Mouse (Mus musculus): ENCODE data around the gene Rps11. TPM values are rescaled to one million over a fixed set of nuclear protein-coding genes. Genes with fewer than 3 reads are reported as not detected.

The Rps11 gene
- 2,260 and 2,287 TPM in 2 replicates for polyA plus RNA-seq (2015; fragmentation: Nextera tagmentation; extraction: Ambion mirVana)

DNA sequence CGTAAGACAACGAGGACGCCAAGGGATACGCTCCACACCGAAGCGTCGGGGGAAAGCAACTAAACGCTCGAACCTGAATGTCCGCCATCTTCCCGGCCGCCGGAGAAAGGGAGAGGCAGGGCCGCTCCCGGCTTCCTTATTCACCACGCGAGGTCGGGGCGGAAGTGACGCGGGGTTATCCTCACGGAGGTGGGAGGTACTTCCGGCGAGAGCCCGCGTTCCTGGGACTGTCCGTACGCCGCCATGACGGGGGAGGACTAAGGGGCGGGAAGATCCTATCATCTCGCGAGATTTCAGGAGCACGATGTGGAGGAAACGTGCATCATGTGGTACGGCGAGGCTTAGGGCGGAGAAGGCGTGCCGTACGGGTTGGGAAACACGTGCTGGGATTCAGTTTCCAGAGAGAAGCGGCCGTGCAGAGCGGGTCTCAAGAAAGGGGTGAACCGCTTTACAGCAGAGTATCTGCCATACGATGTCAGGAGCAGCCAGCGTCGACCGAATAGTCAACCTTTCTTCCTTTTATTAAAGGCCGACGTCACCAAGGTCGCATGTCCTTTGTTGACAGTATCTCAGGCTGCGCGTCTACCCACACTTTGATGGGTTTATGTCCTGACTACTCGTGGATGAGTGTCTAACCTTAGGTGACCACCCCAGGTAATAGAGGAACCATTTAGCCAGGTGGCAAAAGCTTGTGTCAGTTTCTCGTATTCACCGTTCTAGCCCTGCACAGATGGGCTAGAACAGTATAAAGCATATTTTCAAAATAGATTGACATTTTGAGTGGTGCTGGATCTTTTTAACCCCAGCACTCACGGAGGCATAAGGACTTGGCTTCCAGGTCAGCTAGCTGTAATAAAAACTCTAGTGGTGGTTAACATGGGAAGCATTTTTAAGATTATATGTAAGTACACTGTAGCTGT lies at the start of gene Rps11:
Gene Rps11 (minus strand): TSS at position 216 of the 920 bp plus-strand sequence.
- DNase-seq (ENCODE audit: low spot score) = peak; percentile 100

DNA sequence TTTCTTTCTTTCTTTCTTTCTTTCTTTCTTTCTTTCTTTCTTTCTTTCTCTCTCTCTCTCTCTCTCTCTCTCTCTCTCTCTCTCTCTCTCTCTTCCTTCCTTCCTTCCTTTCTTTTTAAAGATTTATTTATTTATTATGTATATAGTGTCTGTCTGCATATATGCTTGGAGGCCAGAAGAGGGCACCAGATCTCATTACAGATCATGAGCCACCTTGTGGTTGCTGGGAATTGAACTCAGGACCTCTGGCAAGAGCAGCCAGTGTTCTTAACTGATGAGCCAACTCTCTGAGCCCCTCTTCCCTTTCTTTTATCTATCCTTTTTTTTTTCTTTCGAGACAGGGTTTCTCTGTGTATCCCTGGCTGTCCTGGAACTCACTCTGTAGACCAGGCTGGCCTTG lies 49.5 kb upstream of the Rps11 start:
- DNase-seq (ENCODE audit: low spot score) = peak; percentile 54

DNA sequence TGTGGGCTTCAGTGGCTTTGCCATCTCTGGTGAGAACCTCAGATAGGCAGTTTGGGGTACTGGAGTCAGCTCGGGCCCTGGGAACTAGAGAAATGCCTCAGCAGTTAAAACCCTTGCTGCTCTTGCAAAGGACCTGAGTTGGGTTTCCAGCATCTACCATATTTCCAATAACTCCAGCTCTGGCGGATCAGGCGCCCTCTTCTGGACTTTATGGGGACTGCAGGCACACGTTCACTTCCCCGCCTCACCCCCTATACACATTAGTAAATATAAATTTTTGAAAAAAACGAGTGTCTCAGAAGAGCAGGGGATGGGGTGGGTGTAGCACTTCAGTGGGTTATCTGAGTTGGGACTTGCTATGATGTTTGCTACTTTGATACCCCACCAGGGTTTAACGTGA lies 48.7 kb upstream of the Rps11 start:
- DNase-seq (ENCODE audit: low spot score) = peak; percentile 34

DNA sequence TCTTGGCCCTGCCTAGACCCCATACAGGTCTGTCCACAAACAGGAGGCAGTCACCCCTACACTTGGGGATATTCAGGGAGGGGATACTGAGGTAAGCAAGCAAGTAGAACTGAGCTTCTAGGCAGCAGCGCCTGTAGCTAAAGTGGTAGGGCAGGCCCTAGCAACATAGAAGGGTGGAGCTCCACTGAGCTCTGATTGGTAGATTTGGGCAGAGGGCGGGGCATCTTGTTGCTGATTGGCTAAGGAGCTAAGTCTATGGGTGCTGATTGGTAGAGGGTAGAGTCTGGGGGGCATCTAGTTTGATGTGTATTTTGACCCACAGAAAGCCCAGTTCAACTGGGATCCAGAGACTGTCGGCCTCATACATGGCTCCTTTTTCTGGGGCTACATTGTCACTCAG lies 45.3 kb upstream of the Rps11 start:
- no peak for DNase-seq (ENCODE audit: low spot score)

DNA sequence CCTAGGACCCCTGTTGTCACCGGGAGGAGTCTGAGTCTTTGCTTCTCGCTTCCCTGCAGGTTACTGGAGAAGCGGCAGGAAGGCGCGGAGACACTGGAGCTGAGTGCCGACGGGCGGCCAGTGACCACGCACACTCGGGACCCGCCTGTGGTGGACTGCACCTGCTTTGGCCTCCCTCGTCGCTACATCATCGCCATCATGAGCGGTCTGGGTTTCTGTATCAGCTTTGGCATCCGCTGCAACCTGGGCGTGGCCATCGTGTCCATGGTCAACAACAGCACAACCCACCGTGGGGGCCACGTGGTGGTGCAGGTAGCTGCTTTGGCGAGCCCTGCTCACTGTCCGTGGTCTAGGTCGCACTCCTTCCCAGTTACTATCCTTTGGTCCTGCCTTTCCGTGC lies 44.4 kb upstream of the Rps11 start:
- no peak for DNase-seq (ENCODE audit: low spot score)

DNA sequence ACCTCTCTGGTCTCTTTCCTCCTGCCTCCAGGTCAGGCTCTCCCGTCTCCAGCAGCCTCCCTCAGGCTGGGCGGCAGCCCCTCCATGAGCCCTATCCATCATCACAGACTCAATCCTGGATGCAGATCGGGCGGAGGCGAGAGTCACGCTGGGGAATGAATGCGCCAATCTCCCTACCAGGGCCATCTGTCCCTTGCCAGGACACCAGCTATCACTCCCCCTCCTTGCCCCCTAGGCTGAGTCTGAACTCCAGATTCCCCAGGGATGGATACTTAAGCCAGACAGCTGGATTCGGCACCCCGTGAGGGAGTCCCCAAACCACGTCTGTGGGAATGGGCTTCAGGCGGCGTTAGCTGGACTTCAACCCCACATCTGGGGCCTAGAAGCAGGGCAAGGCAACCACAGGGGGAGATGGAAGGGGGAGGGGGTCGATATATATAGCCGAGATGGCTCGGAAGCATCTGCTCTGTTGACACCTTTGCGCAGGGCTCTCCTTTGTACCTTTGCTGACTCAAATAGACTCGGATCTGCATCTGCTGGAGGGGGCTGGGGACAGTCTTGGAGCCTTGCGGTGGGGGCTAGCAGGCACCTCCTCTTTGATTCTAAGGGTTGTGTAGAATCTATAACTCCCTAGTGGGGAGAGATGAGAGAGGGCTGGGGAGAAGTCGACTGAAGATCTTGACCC lies 43.7 kb upstream of the Rps11 start:
- DNase-seq (ENCODE audit: low spot score) = no peak

DNA sequence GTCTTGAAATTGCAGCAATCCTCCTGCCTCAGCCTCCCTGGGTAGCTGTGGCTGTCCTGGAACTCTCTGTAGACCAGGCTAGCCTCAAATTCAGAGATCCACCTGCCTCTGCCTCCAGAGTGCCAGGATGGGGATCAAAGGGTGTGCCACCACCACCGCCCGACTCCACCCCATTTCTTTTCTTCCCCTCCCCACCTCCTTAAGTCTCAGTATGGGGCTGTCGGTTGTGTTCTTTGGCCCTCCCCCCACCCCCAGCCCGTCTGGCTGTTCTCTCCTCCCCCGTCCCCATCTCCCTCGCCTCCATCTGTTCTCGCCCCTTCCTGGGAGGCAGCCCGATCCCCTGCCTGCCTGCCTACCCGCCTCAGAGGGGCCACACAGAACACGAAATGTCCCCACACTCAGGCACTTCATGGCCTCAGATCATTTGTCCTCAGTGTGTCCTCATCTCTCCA lies 42.7 kb upstream of the Rps11 start:
- DNase-seq (ENCODE audit: low spot score) = no peak

DNA sequence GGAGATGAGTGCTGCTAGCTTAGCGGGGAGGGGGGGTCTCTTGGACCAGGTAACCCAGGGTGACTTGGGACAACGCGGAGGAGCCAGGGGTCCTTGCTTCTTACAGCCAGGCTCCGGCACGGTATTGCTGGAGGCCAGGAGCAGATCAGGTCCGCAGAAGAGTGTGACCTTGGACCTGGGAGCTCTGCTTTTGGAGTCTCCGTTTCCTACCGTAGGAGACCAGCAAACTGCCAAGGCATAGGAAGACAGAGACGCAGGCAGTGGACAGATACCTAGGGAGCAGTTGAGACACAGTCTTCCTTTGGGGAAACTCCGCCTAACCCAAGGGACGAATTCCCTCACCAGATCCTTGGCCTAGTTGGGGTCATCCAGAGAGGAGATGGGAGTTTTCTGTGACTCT lies 41.5 kb upstream of the Rps11 start:
- no peak for DNase-seq (ENCODE audit: low spot score)

DNA sequence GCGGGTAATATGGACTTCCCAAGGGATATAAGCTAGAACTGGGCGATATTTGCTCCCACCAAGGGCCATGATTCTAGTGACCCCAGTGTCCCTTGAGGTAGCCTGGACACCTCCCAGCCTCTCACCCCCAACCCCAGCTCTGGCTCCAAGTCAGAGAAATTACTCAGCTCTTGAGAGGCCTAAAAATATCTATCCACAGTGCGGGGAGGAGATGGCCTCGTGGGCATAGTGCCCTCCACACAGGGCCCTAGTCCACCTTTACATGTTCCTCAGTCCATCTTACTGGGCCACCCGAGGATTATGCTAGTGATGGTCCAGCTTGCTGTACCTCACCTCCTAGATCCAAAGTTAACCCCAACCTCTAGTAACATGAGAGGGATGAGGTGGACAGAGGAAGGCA lies 40.6 kb upstream of the Rps11 start:
- no peak for DNase-seq (ENCODE audit: low spot score)

DNA sequence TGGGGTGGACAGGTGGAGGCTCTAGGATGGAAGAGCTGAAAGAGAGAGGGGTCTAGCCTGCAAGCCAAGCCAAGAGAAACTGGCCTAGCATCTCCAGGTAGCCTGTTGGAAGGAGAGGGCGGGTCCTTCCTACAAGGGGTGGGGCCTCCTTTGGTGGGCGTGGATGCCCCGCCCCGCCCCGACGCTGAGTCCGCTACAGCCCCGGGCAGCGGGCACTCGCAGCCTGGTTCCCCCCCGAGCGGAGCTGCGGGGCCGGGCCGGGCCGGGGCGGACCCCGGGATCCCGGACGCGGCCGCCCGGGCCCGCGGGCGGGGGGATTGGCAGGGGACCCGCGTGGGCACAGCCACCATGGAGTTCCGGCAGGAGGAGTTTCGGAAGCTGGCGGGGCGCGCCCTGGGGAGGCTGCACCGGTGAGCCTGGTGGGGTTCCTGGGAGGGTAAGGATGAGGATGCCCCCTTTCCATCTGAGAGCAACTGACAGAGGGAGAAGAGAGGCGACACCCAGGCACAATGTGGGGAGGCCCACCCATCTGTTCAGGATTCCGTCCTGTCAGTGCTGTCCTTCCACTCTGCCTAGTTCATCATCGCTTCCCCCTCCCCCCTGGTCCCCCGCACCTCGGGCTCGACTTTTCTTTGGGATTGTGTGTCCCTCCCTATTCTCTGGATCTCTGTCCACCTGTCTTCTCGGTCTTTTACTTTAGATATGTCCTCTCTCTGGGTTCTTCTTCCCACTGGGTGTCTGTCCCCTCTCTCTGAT lies 39.7 kb upstream of the Rps11 start, which contains the start of gene Slc17a7:
Gene Slc17a7 (plus strand): TSS at position 215 of the 756 bp plus-strand sequence.
- DNase-seq (ENCODE audit: low spot score) = peak; percentile 26

DNA sequence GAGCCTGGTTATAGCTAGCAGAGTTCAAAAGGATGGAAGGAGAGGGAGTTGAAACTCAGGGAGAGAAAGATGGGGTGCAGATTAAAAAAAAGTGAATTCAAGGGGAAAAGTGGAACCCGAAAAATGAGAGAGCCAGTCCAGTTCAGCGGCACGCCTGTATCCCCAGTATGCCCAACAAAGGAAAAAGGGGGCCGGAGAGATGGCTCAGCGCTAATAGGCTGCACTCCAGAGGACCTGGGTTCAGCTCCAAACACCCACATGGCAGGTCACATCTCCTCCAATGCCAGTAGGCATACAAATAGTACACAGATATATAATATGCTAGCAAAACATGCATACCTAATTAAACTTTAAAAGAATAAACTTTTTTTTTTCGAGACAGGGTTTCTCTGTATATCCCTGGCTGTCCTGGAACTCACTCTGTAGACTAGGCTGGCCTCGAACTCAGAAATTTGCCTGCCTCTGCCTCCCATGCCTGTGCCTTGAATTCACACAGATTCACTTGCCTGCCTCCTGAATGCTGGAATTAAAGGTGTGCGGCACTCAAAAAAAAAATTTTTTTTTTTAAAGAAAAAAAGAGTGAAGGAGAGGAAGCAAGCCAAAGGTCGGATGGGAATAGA lies 38.9 kb upstream of the Rps11 start:
- DNase-seq (ENCODE audit: low spot score) = no peak

DNA sequence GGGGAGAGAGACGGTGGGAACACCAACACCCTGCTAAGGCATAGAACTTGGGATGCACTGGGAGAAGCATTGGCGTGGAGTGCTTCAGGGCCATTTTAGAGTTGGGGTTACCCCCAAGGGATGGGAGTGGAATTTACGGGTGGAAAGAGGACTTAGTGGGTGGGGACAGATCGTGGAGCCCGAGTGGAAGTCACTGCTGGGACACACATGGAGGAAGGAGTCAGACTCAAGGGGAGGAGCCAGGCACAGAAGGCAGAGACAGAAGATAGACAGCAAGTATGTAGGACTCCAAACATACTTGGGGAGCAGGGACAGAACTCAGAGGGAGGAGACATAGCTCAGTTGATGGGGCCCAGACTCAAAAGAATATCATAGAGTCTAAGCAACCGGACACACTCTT lies 38.3 kb upstream of the Rps11 start:
- no peak for DNase-seq (ENCODE audit: low spot score)

DNA sequence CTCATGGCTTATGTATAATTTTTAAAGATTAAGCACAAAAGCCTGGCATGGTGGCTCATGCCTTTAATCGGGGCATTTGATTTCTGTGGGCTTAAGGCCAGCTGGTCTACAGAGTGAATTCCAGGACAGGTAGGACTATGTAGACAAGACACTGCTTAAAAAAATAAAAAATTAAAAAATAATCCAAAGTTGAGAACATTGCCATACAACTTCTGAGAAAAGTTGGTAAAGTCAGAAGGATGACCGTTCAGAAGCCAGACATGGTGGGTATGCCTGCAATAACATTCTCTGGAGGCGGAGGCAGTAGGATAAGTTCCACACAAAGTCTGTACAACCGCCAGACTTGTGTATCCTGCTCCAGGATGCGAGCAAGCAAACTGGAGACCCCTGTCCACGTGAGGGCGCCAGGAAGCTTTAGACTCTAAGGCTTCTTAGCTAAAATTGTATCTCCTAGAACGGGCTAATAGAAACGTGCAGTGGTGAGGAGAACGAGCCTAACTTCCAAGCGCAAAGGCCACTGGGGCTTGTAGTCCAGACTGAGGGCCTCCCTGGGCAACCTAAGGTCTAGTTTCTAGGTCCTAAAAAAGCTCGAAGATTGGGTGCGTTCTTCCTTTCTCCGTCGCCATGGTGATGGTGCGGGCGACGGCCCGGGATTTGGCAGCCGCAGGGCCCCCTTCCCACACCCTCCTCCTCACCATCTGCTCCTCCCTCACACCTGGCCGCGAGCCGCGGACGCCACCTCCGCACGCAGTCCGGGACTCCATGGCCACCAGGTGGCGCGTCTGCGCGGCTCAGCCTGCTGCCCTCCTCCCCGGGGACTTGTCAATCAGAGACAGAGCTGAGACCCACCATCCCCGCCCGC lies 37.6 kb upstream of the Rps11 start:
- peak; percentile 87 for DNase-seq (ENCODE audit: low spot score)

DNA sequence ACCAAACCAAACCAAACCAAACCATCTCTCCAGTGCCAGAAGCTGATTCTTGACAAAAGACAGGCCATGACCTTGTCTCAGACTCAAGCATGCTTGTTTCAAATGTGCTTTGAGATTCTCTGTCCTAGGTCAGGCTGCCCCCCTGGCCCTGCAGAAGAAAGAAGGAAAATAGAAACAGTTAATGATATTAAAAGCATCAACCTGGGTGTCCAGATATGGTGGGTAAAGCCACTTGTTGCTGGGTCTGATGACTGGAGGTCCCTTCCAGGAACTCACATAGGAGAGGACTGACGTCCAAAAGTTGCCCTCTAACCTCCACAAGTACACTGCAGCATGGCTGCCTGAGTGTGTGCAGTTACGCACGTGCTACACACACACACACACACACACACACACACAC lies 36.6 kb upstream of the Rps11 start:
- no peak for DNase-seq (ENCODE audit: low spot score)

DNA sequence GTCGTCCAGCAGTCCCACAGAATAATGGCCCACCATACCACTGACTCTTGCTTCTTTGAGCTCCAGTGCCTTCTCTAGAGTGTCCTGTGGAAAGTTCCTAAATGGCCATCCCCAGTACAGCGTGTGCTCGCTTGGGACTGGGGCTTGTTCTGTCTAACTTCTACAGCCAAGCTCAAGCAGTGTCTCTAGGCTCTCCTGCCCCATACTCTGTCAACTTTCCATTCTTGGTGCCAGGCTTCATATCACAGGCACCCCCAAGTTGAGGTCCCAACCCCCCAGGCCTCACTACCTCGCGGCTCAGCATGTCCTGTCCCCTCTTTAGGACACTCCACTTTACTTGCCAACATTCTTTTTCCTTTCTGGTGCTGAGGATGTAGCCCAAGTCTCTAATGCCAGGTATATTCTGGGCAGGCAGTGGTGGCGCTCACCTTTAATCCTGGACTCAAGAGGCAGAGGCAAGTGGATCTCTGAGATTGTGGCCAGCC lies 36.1 kb upstream of the Rps11 start:
- DNase-seq (ENCODE audit: low spot score) = no peak

DNA sequence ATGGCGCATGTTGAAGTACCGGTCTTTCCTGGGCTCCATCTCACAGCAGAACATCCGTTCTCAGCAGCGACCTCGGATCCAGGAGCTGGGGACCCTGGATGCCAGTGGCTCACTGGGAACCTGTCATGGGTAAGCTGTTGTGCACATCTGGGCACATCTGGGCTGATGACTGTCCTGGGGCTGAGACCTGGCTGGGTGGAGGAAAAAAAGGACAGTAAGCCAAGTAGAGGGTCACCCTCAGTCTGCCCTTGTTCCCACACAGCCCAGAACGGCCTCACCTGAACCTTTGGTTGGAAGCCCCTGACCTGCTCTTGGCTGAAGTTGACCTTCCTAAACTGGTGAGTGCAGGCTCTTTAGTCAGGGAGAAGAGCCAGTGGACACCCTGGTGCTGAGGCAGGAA lies 34.8 kb upstream of the Rps11 start:
- no peak for DNase-seq (ENCODE audit: low spot score)

DNA sequence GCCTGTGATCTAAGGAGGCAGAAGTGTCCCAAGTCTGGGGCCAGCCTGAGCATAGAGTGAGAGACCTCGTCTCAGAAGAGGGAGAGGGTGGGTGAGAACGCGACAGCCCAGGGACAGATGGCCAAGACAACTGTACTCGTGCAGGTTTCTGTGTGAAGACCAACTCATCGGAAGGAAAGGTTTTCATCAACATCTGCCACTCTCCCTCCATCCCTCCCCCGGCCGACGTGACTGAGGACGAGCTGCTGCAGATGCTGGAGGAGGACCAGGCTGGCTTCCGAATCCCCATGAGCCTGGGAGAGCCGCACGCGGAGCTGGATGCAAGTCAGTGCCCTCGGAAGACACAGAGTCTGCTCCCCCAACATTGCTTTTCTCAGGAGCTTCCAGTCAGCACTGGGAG lies 33.2 kb upstream of the Rps11 start:
- no peak for DNase-seq (ENCODE audit: low spot score)

DNA sequence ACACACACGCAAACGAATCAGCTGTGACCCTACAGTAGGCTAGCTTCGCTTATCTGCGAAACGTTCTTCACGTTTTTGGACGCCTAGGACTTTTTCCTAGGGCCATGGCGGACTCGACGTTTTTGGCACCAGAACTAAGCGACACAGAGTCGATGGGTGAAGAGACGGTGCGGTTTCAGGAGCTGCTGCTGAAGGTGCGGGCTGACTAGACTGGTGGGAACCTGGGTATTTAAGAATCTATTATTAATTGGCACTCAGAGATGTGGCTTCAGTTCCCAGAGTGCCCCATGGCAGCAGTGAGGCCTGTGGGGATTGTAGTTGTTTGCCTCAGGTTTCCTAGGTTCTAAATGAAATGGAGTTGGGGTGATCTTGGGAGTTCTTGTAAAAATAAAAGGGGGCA lies 32.0 kb upstream of the Rps11 start:
- DNase-seq (ENCODE audit: low spot score) = no peak

DNA sequence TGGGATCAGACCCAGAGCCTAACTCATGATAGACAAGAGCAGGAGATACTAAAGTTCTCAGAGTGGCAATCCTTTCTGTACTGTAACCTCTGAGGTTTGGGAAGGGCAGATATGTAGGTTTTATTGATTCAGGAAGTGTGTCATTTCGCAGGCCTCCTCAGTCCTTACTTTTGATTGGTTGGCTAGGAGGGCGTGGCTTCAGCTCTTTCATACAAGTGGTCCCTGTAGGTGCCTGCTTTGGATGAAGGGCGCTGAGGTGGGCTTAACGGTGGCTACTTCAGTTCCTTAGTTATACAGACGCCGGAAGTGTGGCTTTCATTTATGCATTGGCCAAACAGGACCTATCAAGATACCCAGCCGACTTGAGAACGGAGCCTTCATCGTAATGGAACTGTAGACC lies 31.4 kb upstream of the Rps11 start:
- no peak for DNase-seq (ENCODE audit: low spot score)

DNA sequence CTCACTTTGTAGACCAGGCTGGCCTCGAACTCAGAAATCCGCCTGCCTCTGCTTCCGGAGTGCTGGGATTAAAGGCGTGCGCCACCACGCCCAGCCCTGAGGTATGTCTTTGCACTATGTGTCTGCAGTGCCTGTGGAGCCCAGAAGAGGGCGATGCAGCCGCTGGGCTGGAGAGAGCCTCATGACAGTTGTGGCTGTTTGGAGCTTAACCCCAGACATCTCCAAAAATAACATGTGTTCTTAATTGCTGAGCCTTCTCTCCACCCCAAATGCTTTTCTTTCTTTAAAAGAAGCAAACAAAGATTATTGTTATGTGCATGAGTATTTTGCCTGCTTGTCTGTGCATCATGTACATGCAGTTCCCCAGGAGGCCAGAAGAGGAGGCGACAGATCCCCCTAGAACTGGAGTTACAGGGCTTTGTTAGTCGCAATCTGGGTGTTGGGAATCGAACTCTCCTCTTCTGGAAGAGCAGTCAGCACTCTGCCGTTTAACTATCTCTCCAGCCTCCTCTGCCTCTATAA lies 30.8 kb upstream of the Rps11 start:
- DNase-seq (ENCODE audit: low spot score) = peak; percentile 55

Data from thymus, postnatal 0 days (tissue).